In genomic region chr4:134284942-134285341, GRCm38 (mm10) we compare ENCODE assay signal across 1 mouse cellular context.
TF ChIP-seq lines count a peak whose summit lies in the region.

No protein-coding gene starts in this region.

TF ChIP-seq in CH12.LX, 34 proteins besides CTCF, POLR2A, EP300 and RAD21:
- no peak for TF ChIP-seq E2F4 (IDR thresholded peaks at IDR 0.05; ENCODE audit: insufficient replicate concordance, low read depth, low read length)
